Mouse (Mus musculus) heart, embryonic 12.5 days (tissue): ENCODE data around the gene Med27. TPM values are rescaled to one million over a fixed set of nuclear protein-coding genes. Genes with fewer than 3 reads are reported as not detected.

Experiments used
- ATAC-seq: fragments of 200-750 bp; cut with Nextera tagmentation; 2 replicates; pipeline ENCODE4 v1.8.0; 2017; ENCODE audit warnings: moderate TSS enrichment, moderate library complexity; ENCODE audit not compliant: insufficient number of reproducible peaks, low FRiP score
- H3K27ac ChIP-seq: fragments of 300-500 bp; sonication (generic); 2 replicates; pipeline ENCODE4 v1.5.1; 2016; ENCODE audit warnings: mild to moderate bottlenecking, moderate library complexity; ENCODE audit not compliant: poor library complexity, severe bottlenecking
- H3K27me3 ChIP-seq: fragments of 300-500 bp; sonication (generic); replicated peaks from 2 replicates; pipeline ENCODE4 v1.6.1; 2016; ENCODE audit warnings: mild to moderate bottlenecking, moderate library complexity
- H3K36me3 ChIP-seq: fragments of 300-500 bp; sonication (generic); 2 replicates; pipeline ENCODE4 v1.6.1; 2016; ENCODE audit warnings: mild to moderate bottlenecking, moderate library complexity
- H3K4me1 ChIP-seq: fragments of 300-500 bp; sonication (generic); replicated peaks from 2 replicates; pipeline ENCODE4 v1.6.1; 2016; ENCODE audit warnings: mild to moderate bottlenecking
- H3K4me2 ChIP-seq: fragments of 300-500 bp; sonication (generic); 2 replicates; pipeline ENCODE4 v1.6.1; 2016; ENCODE audit warnings: mild to moderate bottlenecking, moderate library complexity
- H3K4me3 ChIP-seq: fragments of 300-500 bp; sonication (generic); 2 replicates; pipeline ENCODE4 v1.5.1; 2016; ENCODE audit warnings: mild to moderate bottlenecking
- H3K9ac ChIP-seq: fragments of 300-500 bp; sonication (generic); 2 replicates; pipeline ENCODE4 v1.6.1; 2016; ENCODE audit warnings: mild to moderate bottlenecking, moderate library complexity
- H3K9me3 ChIP-seq: fragments of 300-500 bp; sonication (generic); replicated peaks from 2 replicates; pipeline ENCODE4 v1.6.1; 2016; ENCODE audit warnings: mild to moderate bottlenecking, moderate library complexity
- WGBS: fragments of 180-500 bp; shearing (Covaris S2); methylation state at CpG from one replicate; pipeline ENCODE4 v1.1.7; 2016; 5-methylcytosine and 5-hydroxymethylcytosine counted together
- polyA plus RNA-seq: library from polyadenylated mRNA; unstranded; fragments of >200 nt; fragmentation: Nextera tagmentation; extraction: Ambion mirVana; gene quantifications from 2 replicates; pipeline ENCODE4 v1.2.1, GENCODE M21; 2016

Med27 gene
- polyA plus RNA-seq, 1 experiment from 2014 or later, result 33.5 TPM

GRCm38 (mm10) chr2:29473907-29474306, 127.3 kb downstream of the Med27 start:
- Histone ChIP-seq H3K4me1 (peaks cover 6% of the 10 kb centered on the region; the same call in 1 of the 2 replicates), H3K9ac (no peak overlapping the region), H3K27ac (no peak overlapping the region), H3K9me3 (no peaks in the 10 kb centered on the region), H3K4me3 (no peak overlapping the region), H3K27me3 (no peaks in the 10 kb centered on the region), H3K4me2 (no peak overlapping the region), H3K36me3 (no peaks in the 10 kb centered on the region)
- WGBS, result 55% methylated on average over 2 of the region's 2 CpGs
- ATAC-seq, result no peak

- no peak overlapping the region for H3K4me3 ChIP-seq
- H3K27ac ChIP-seq, result no peak overlapping the region
- no peak overlapping the region for H3K4me2 ChIP-seq
- no peak for ATAC-seq
- no peaks in the 10 kb centered on the region for H3K27me3 ChIP-seq
- no peak overlapping the region for H3K9ac ChIP-seq
- whole genome bisulfite sequencing, result 92% methylated on average over 1 of the region's 1 CpGs
- no peaks in the 10 kb centered on the region for H3K36me3 ChIP-seq
- H3K4me1 ChIP-seq, result peaks cover 9% of the 10 kb centered on the region
- no peaks in the 10 kb centered on the region for H3K9me3 ChIP-seq
Observed at GRCm38 (mm10) chr2:29476702-29477101, 130.1 kb downstream of the Med27 start.

GRCm38 (mm10) chr2:29481856-29482255, 135.2 kb downstream of the Med27 start:
- no peak overlapping the region for H3K4me2 ChIP-seq
- no peaks in the 10 kb centered on the region for H3K27me3 ChIP-seq
- H3K36me3 ChIP-seq, result no peaks in the 10 kb centered on the region
- no peaks in the 10 kb centered on the region for H3K9me3 ChIP-seq
- H3K9ac ChIP-seq, result no peak overlapping the region
- H3K4me1 ChIP-seq, result peaks cover 21% of the 10 kb centered on the region
- H3K27ac ChIP-seq, result no peak overlapping the region
- 50% methylated on average over 8 of the region's 8 CpGs for WGBS
- no peak for ATAC-seq
- H3K4me3 ChIP-seq, result no peak overlapping the region

GRCm38 (mm10) chr2:29482979-29483718, 136.5 kb downstream of the Med27 start:
- no peak overlapping the region for H3K4me2 ChIP-seq
- no peak for ATAC-seq
- peaks cover 21% of the 10 kb centered on the region for H3K4me1 ChIP-seq
- no peaks in the 10 kb centered on the region for H3K9me3 ChIP-seq
- no peak overlapping the region for H3K27ac ChIP-seq
- no peak overlapping the region for H3K9ac ChIP-seq
- H3K27me3 ChIP-seq, result no peaks in the 10 kb centered on the region
- H3K36me3 ChIP-seq, result no peaks in the 10 kb centered on the region
- 61% methylated on average over 9 of the region's 9 CpGs for whole genome bisulfite sequencing
- H3K4me3 ChIP-seq, result no peak overlapping the region

- H3K4me2 ChIP-seq, result no peak overlapping the region
- no peaks in the 10 kb centered on the region for H3K9me3 ChIP-seq
- no peaks in the 10 kb centered on the region for H3K36me3 ChIP-seq
- H3K27me3 ChIP-seq, result no peaks in the 10 kb centered on the region
- peaks cover 21% of the 10 kb centered on the region for H3K4me1 ChIP-seq
- ATAC-seq, result no peak
- H3K9ac ChIP-seq, result no peak overlapping the region
- no peak overlapping the region for H3K27ac ChIP-seq
- no peak overlapping the region for H3K4me3 ChIP-seq
- 81% methylated on average over 2 of the region's 2 CpGs for WGBS
Observed at GRCm38 (mm10) chr2:29485519-29485918, 138.9 kb downstream of the Med27 start.

- no peak for ATAC-seq
- H3K4me1 ChIP-seq, result peaks cover 20% of the 10 kb centered on the region
- no peak overlapping the region for H3K27ac ChIP-seq
- WGBS, result 89% methylated on average over 7 of the region's 7 CpGs
- H3K9ac ChIP-seq, result no peak overlapping the region
- no peak overlapping the region for H3K4me3 ChIP-seq
- no peaks in the 10 kb centered on the region for H3K36me3 ChIP-seq
- no peaks in the 10 kb centered on the region for H3K9me3 ChIP-seq
- no peak overlapping the region for H3K4me2 ChIP-seq
- no peaks in the 10 kb centered on the region for H3K27me3 ChIP-seq
Observed at GRCm38 (mm10) chr2:29486491-29486890, 139.9 kb downstream of the Med27 start.

GRCm38 (mm10) chr2:29487652-29488051, 141.0 kb downstream of the Med27 start:
- no peaks in the 10 kb centered on the region for H3K36me3 ChIP-seq
- H3K4me3 ChIP-seq, result no peak overlapping the region
- no peak overlapping the region for H3K9ac ChIP-seq
- 81% methylated on average over 2 of the region's 2 CpGs for WGBS
- H3K9me3 ChIP-seq, result no peaks in the 10 kb centered on the region
- no peaks in the 10 kb centered on the region for H3K27me3 ChIP-seq
- peaks cover 9% of the 10 kb centered on the region for H3K4me1 ChIP-seq
- no peak overlapping the region for H3K4me2 ChIP-seq
- ATAC-seq, result no peak
- no peak overlapping the region for H3K27ac ChIP-seq

- Histone ChIP-seq H3K27me3 (no peaks in the 10 kb centered on the region), H3K4me1 (peaks cover 10% of the 10 kb centered on the region), H3K9ac (no peak overlapping the region), H3K4me2 (no peak overlapping the region), H3K27ac (no peak overlapping the region), H3K9me3 (no peaks in the 10 kb centered on the region), H3K36me3 (no peaks in the 10 kb centered on the region), H3K4me3 (no peak overlapping the region)
- 80% methylated on average over 13 of the region's 13 CpGs for WGBS
- ATAC-seq, result no peak
Observed at GRCm38 (mm10) chr2:29488379-29489236, 142.0 kb downstream of the Med27 start.

- WGBS, result 79% methylated on average over 6 of the region's 6 CpGs
- Histone ChIP-seq H3K27me3 (no peaks in the 10 kb centered on the region), H3K4me3 (no peak overlapping the region), H3K36me3 (no peaks in the 10 kb centered on the region), H3K9me3 (no peaks in the 10 kb centered on the region), H3K4me1 (peaks cover 16% of the 10 kb centered on the region), H3K9ac (no peak overlapping the region), H3K27ac (no peak overlapping the region), H3K4me2 (no peak overlapping the region)
- no peak for ATAC-seq
Observed at GRCm38 (mm10) chr2:29491656-29492055, 145.0 kb downstream of the Med27 start.

GRCm38 (mm10) chr2:29493396-29494031, 146.9 kb downstream of the Med27 start:
- peak overlapping the region; percentile 18; the same call in 1 of the 2 replicates for H3K27ac ChIP-seq
- peaks cover 16% of the 10 kb centered on the region for H3K4me1 ChIP-seq
- H3K27me3 ChIP-seq, result no peaks in the 10 kb centered on the region
- H3K36me3 ChIP-seq, result no peaks in the 10 kb centered on the region
- peak overlapping the region; percentile 5; the same call in 1 of the 2 replicates for H3K4me2 ChIP-seq
- H3K4me3 ChIP-seq, result no peak overlapping the region
- WGBS, result 33% methylated on average over 9 of the region's 9 CpGs
- no peaks in the 10 kb centered on the region for H3K9me3 ChIP-seq
- no peak overlapping the region for H3K9ac ChIP-seq
- ATAC-seq, result 0 out of 2 replicates have a peak, but pooled peaks have one; percentile 51

- Histone ChIP-seq H3K27ac (no peak overlapping the region), H3K4me2 (no peak overlapping the region), H3K36me3 (no peaks in the 10 kb centered on the region), H3K27me3 (no peaks in the 10 kb centered on the region), H3K9me3 (no peaks in the 10 kb centered on the region), H3K9ac (no peak overlapping the region), H3K4me3 (no peak overlapping the region), H3K4me1 (peaks cover 19% of the 10 kb centered on the region)
- WGBS, result 92% methylated on average over 2 of the region's 2 CpGs
- ATAC-seq, result no peak
Observed at GRCm38 (mm10) chr2:29495271-29495670, 148.7 kb downstream of the Med27 start.
